Mouse (Mus musculus): ENCODE measurements at regions not wholly inside any gene's neighbourhood (a gene's known extent, or its start where the extent isn't known, plus 50 kb on each side); places are given as distances from the start of the nearest gene placed in this dataset.
"Not testable (repeated sequence)": the region's sequence is repeated elsewhere in the genome, so short reads cannot be mapped to it uniquely, and the experiment has no call there.

DNA sequence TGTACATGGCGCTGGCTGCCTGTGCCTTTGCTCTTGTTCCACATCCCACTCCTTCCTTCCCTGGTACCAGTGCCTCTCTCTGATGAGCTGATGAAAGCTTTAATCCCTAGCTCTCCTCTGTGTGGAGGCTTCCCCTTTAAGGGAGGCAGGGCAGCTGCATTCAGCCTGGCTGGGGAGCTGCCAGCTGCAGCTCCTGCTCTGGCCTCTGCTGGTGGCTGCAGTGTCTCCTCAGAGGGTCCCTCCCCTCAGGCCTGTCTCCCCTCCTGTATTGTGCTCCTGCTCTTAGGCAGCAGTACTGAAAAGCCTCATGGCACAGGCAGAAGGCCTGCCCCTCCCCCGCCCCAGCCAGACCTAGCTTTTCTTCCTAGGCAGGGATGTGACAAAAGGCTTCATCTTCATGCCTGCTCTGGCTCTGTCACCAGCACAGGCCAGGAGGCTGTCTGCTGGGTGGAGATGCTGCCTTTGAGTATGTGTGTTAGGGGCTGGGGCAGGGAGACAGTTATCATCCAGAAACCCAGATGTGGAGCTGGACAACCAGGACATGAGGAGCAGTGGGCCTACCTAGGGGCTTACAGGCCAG, 97.7 kb upstream of the Zcchc13 start:
- H3K27ac ChIP-seq (ENCODE audit: low read depth); H3K36me3 ChIP-seq (replicated peaks; ENCODE audit: insufficient read depth, low read length); H3K4me3 ChIP-seq (ENCODE audit: low read depth, low read length); H3K4me1 ChIP-seq (ENCODE audit: insufficient read depth); H3K9ac ChIP-seq (replicated peaks); H3K4me2 ChIP-seq (ENCODE audit: low read depth, low read length); DNase-seq; H3K9me3 ChIP-seq (ENCODE audit: low read length); H3K27me3 ChIP-seq (ENCODE audit: insufficient read depth, low read length): not testable (repeated sequence)
- WGBS (ENCODE audit: insufficient replicate concordance), result 77% methylated on average over 1 of the region's 2 CpGs
- peak; percentile 35; the same call in 1 of the 2 replicates for ATAC-seq

- H3K27ac ChIP-seq (ENCODE audit: low read depth), result no peak overlapping the region
- no peaks in the 10 kb centered on the region for H3K36me3 ChIP-seq (replicated peaks; ENCODE audit: insufficient read depth, low read length)
- no peaks in the 10 kb centered on the region for H3K27me3 ChIP-seq (ENCODE audit: insufficient read depth, low read length)
- 52% methylated on average over 11 of the region's 11 CpGs for WGBS (ENCODE audit: insufficient replicate concordance)
- DNase-seq (no peak), ATAC-seq (no peak)
- no peak for TF ChIP-seq CTCF (IDR thresholded peaks at IDR 0.05; ENCODE audit: low read depth)
- TF ChIP-seq EP300 (IDR thresholded peaks at IDR 0.05; ENCODE audit: low read depth), result no peak
- no peaks in the 10 kb centered on the region for H3K9me3 ChIP-seq (ENCODE audit: low read length)
- no peak overlapping the region for H3K4me2 ChIP-seq (ENCODE audit: low read depth, low read length)
- no peaks in the 10 kb centered on the region for H3K4me1 ChIP-seq (ENCODE audit: insufficient read depth)
- no peak overlapping the region for H3K4me3 ChIP-seq (ENCODE audit: low read depth, low read length)
- H3K9ac ChIP-seq (replicated peaks), result no peak overlapping the region
Measured at GRCm38 (mm10) chrX:103533306-103533705, 97.1 kb upstream of the Zcchc13 start.

DNA sequence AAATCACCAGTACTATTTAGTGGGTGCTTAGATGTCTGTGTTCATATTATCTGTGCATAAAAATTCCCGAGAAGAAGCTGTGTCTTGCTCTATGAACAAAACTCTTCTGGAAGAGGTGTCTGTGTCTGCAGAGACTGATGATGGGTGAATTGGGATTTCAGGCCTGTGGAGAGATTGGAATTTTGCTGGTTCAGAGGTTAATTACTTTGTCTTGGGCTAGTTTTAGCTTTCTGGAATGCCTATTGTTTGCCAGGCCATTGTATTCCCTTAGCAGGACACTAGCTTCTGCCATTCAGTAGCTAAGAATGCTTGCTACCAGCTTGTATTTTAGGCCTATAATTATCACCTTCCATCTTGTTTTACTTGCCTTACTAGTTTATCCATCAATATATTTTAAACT, 96.6 kb upstream of the Zcchc13 start:
- Histone ChIP-seq H3K4me1 (ENCODE audit: insufficient read depth) (no peaks in the 10 kb centered on the region), H3K27me3 (ENCODE audit: insufficient read depth, low read length) (no peaks in the 10 kb centered on the region), H3K36me3 (replicated peaks; ENCODE audit: insufficient read depth, low read length) (no peaks in the 10 kb centered on the region), H3K9ac (replicated peaks) (no peak overlapping the region), H3K9me3 (ENCODE audit: low read length) (no peaks in the 10 kb centered on the region), H3K4me3 (ENCODE audit: low read depth, low read length) (no peak overlapping the region), H3K4me2 (ENCODE audit: low read depth, low read length) (no peak overlapping the region), H3K27ac (ENCODE audit: low read depth) (no peak overlapping the region)
- ATAC-seq (no peak), DNase-seq (no peak)
- TF ChIP-seq CTCF (IDR thresholded peaks at IDR 0.05; ENCODE audit: low read depth) (no peak), EP300 (IDR thresholded peaks at IDR 0.05; ENCODE audit: low read depth) (no peak)
- WGBS (ENCODE audit: insufficient replicate concordance), result 64% methylated on average over 1 of the region's 1 CpGs

DNA sequence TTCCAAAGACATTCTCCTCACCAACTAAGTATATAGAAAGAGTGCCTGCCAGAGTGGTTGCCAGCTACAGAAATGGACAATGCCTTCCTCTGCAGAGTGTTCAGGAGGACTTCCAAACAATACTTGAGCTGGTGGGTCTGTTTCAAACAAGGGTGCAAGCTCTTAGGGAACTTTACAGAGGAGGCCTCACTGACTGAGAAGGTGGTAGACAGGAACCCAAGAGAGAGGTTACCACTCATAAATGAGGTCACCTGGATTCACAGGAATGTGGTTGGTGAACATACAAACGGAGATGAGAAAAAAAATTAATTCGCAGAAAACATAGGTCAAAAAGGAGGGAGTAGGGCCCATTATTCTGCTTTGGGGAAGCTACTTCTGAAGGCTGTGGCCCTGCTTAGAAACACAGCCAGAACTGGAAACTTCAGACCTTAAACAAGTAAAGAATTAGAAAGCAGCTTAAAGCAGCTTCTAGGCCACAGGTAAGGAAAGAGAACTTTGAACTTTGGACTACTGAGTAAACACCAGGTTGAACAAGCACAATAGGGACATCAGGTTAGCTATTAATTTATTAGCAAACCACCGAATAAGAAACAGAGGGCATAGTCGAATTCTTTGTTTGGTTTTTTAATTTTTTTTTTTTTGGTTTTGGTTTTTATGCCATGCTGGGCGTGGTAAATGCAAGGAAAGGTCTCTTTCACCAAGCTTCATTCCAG, 83.7 kb upstream of the Zcchc13 start:
- H3K9ac ChIP-seq (replicated peaks), result no peak overlapping the region
- no peaks in the 10 kb centered on the region for H3K27me3 ChIP-seq (ENCODE audit: insufficient read depth, low read length)
- TF ChIP-seq EP300 (IDR thresholded peaks at IDR 0.05; ENCODE audit: low read depth), result peak; percentile 46; the same call in 1 of the 2 replicates
- no peak for TF ChIP-seq CTCF (IDR thresholded peaks at IDR 0.05; ENCODE audit: low read depth)
- H3K36me3 ChIP-seq (replicated peaks; ENCODE audit: insufficient read depth, low read length), result no peaks in the 10 kb centered on the region
- no peaks in the 10 kb centered on the region for H3K4me1 ChIP-seq (ENCODE audit: insufficient read depth)
- ATAC-seq (peak; percentile 91), DNase-seq (no peak)
- WGBS (ENCODE audit: insufficient replicate concordance), result 49% methylated on average over 5 of the region's 5 CpGs
- peak overlapping the region; percentile 90 for H3K27ac ChIP-seq (ENCODE audit: low read depth)
- no peak overlapping the region for H3K4me3 ChIP-seq (ENCODE audit: low read depth, low read length)
- H3K4me2 ChIP-seq (ENCODE audit: low read depth, low read length), result no peak overlapping the region
- no peaks in the 10 kb centered on the region for H3K9me3 ChIP-seq (ENCODE audit: low read length)

- H3K4me1 ChIP-seq (ENCODE audit: insufficient read depth), result peaks cover 4% of the 10 kb centered on the region
Measured at GRCm38 (mm10) chrX:103551304-103551703, 79.1 kb upstream of the Zcchc13 start.

GRCm38 (mm10) chrX:103553196-103553595, 77.2 kb upstream of the Zcchc13 start:
- no peaks in the 10 kb centered on the region for H3K27me3 ChIP-seq (ENCODE audit: insufficient read depth, low read length)
- TF ChIP-seq EP300 (IDR thresholded peaks at IDR 0.05; ENCODE audit: low read depth) (no peak), CTCF (IDR thresholded peaks at IDR 0.05; ENCODE audit: low read depth) (no peak)
- WGBS (ENCODE audit: insufficient replicate concordance), result 73% methylated on average over 3 of the region's 3 CpGs
- H3K9ac ChIP-seq (replicated peaks), result no peak overlapping the region
- H3K4me1 ChIP-seq (ENCODE audit: insufficient read depth), result peaks cover 10% of the 10 kb centered on the region
- H3K9me3 ChIP-seq (ENCODE audit: low read length), result no peaks in the 10 kb centered on the region
- no peak for ATAC-seq
- no peak overlapping the region for H3K27ac ChIP-seq (ENCODE audit: low read depth)
- no peaks in the 10 kb centered on the region for H3K36me3 ChIP-seq (replicated peaks; ENCODE audit: insufficient read depth, low read length)
- no peak overlapping the region for H3K4me3 ChIP-seq (ENCODE audit: low read depth, low read length)
- H3K4me2 ChIP-seq (ENCODE audit: low read depth, low read length), result no peak overlapping the region
- DNase-seq, result no peak

More at GRCm38 (mm10) chrX:103551304-103551703, 79.1 kb upstream of the Zcchc13 start:
- Histone ChIP-seq H3K9me3 (ENCODE audit: low read length) (no peaks in the 10 kb centered on the region), H3K36me3 (replicated peaks; ENCODE audit: insufficient read depth, low read length) (no peaks in the 10 kb centered on the region), H3K4me3 (ENCODE audit: low read depth, low read length) (no peak overlapping the region), H3K27ac (ENCODE audit: low read depth) (0 out of 2 replicates have a peak overlapping the region, but pooled peaks have one; percentile 44), H3K27me3 (ENCODE audit: insufficient read depth, low read length) (no peaks in the 10 kb centered on the region), H3K9ac (replicated peaks) (no peak overlapping the region), H3K4me2 (ENCODE audit: low read depth, low read length) (no peak overlapping the region)
- 60% methylated on average over 14 of the region's 14 CpGs for WGBS (ENCODE audit: insufficient replicate concordance)
- DNase-seq (no peak), ATAC-seq (peak; percentile 31; the same call in 1 of the 2 replicates)
- TF ChIP-seq CTCF (IDR thresholded peaks at IDR 0.05; ENCODE audit: low read depth), result no peak
- TF ChIP-seq EP300 (IDR thresholded peaks at IDR 0.05; ENCODE audit: low read depth), result no peak

Data from liver, postnatal 0 days (tissue).